10 mouse cellular contexts compared by ENCODE assay signal in the genomic region with DNA sequence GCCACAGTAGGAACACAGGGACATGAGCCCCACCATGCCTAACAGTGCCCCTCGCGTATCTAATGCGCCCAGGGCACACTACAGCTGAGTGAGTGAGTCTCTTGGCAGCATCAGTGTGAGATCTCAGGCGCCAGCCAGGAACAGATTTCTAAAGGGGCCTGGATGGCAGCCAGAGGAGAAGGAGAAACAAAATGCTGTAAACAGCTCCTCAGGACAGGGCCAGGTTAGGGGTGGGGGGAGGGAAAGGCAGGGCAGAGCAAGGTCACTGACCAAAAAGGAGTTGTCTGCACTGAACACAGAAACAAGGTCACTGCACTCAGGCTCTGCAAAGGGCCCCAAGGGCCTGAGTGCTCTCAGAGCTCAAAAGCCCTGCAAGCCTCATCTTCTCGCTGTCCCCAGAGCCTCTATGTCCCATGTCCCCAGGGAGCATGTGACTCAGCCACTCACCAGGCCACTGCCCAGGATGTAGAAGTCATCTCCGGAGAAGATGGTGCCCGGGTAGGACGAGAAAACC. TPM values are rescaled to one million over a fixed set of nuclear protein-coding genes. Genes with fewer than 3 reads are reported as not detected.
A peak's percentile ranks its signal among the peaks of the same experiment; 100 is the strongest.
DNase-seq lines count a peak whose midpoint lies in the region; ATAC-seq and TF ChIP-seq lines count a peak whose summit lies in the region.
"Had no signal": no experiment of that assay in that cellular context is flagged by ENCODE, and none has a peak within 500 bp of the region (broad histone marks: within the 10 kb centered on the region; RNA-seq: fewer than 3 reads in every experiment).

No protein-coding gene starts in this region.

- peaks cover 12% of the 10 kb centered on the region for H3K4me1 ChIP-seq in forebrain, embryonic 13.5 days
- H3K4me1 ChIP-seq in forebrain, embryonic 10.5 days: no peaks in the 10 kb centered on the region
- H3K4me1 ChIP-seq in lung, adult 2 months (ENCODE audit: control insufficient read depth, insufficient read depth, low read length): 0 out of 2 replicates have a peak, but pooled peaks cover 3% of the 10 kb centered on the region

- no peaks in the 10 kb centered on the region for H3K27me3 ChIP-seq in forebrain, embryonic 13.5 days
- H3K27me3 ChIP-seq in forebrain, embryonic 10.5 days (ENCODE audit: poor library complexity, severe bottlenecking): no peaks in the 10 kb centered on the region

- peaks cover 55% of the 10 kb centered on the region for H3K36me3 ChIP-seq in forebrain, embryonic 13.5 days (ENCODE audit: poor library complexity, severe bottlenecking)
- H3K36me3 ChIP-seq in forebrain, embryonic 10.5 days (replicated peaks): peaks cover 79% of the 10 kb centered on the region

- no peaks in the 10 kb centered on the region for H3K9me3 ChIP-seq in forebrain, embryonic 13.5 days (replicated peaks)
- no peaks in the 10 kb centered on the region for H3K9me3 ChIP-seq in forebrain, embryonic 10.5 days

- H3K9ac ChIP-seq in forebrain, embryonic 13.5 days: peak overlapping the region; percentile 26; the same call in 1 of the 2 replicates

- TF ChIP-seq POLR2A in lung, adult 2 months (IDR thresholded peaks at IDR 0.05; ENCODE audit: borderline replicate concordance, extremely low read depth, low read depth, low read length): no peak

- TF ChIP-seq CTCF in lung, adult 2 months (IDR thresholded peaks at IDR 0.05; ENCODE audit: insufficient read depth, low read length): no peak

- no peak for DNase-seq in forebrain, embryonic 10.5 days (ENCODE audit: extremely low spot score, low spot score)
- peak; percentile 47 for DNase-seq in lung, postnatal 10 days
- no peak for DNase-seq in lung, adult 2 months
- peak; percentile 79 to 80 for DNase-seq in cerebellum, postnatal 10 days
- peak; percentile 43 for DNase-seq in kidney, postnatal 10 days
- no peak for DNase-seq in frontal cortex, postnatal 25 days (ENCODE audit: low spot score in 2 of 2)

- no peak overlapping the region for H3K4me2 ChIP-seq in forebrain, embryonic 13.5 days

- H3K4me3 ChIP-seq in forebrain, embryonic 13.5 days: no peak overlapping the region
- no peak overlapping the region for H3K4me3 ChIP-seq in forebrain, embryonic 10.5 days
- H3K4me3 ChIP-seq in lung, adult 2 months (replicated peaks; ENCODE audit: extremely low read depth, low read depth, low read length): no peak overlapping the region

- 62% methylated on average over 8 of the region's 8 CpGs for WGBS in forebrain, embryonic 13.5 days
- 89% methylated on average over 8 of the region's 8 CpGs for WGBS in forebrain, embryonic 10.5 days
- 36% methylated on average over 8 of the region's 8 CpGs for WGBS in lung, adult 2 months

- peak overlapping the region; percentile 57 for H3K27ac ChIP-seq in forebrain, embryonic 13.5 days
- no peak overlapping the region for H3K27ac ChIP-seq in forebrain, embryonic 10.5 days

- ATAC-seq in forebrain, embryonic 13.5 days: peak; percentile 61
- ATAC-seq in megakaryocyte, adult 5-6 weeks (ENCODE audit: poor library complexity, severe bottlenecking): no peak

RNA-seq across cellular contexts. Expression of a gene that starts 12.7 kb away (rescaled TPM):
- polyA plus RNA-seq in forebrain, embryonic 13.5 days (2015; fragmentation: Nextera tagmentation; extraction: Ambion mirVana): 22.8 and 22.9 TPM in 2 replicates
- 33.0 and 35.5 TPM in 2 replicates for polyA plus RNA-seq in forebrain, embryonic 10.5 days (2016; fragmentation: Nextera tagmentation; extraction: Ambion mirVana)
- polyA plus RNA-seq in lung, adult 2 months (2012; rRNA removed): 40.0 and 42.7 TPM in 2 replicates
- total RNA-seq in megakaryocyte, adult 5-6 weeks (2015): 7.8 and 10.5 TPM in 2 replicates
- 7.9 and 10.2 TPM in 2 replicates for total RNA-seq in megakaryocyte, adult 5-6 weeks (2017)

RNA-seq across cellular contexts. Expression of a gene that starts 14.4 kb away (rescaled TPM):
- not detected in 2 replicates for polyA plus RNA-seq in forebrain, embryonic 13.5 days (2015; fragmentation: Nextera tagmentation; extraction: Ambion mirVana)
- not detected in 2 replicates for polyA plus RNA-seq in forebrain, embryonic 10.5 days (2016; fragmentation: Nextera tagmentation; extraction: Ambion mirVana)
- 0.65 and 0.70 TPM in 2 replicates for polyA plus RNA-seq in lung, adult 2 months (2012; rRNA removed)
- not detected in 2 replicates for total RNA-seq in megakaryocyte, adult 5-6 weeks (2015)
- total RNA-seq in megakaryocyte, adult 5-6 weeks (2017): not detected in 2 replicates
- polyA plus RNA-seq: embryonic facial prominence, embryonic 11.5 days had no signal

RNA-seq across cellular contexts. Expression of a gene that starts 18.1 kb away (rescaled TPM):
- polyA plus RNA-seq in forebrain, embryonic 13.5 days (2015; fragmentation: Nextera tagmentation; extraction: Ambion mirVana): 4.8 and 5.1 TPM in 2 replicates
- 9.3 and 10.2 TPM in 2 replicates for polyA plus RNA-seq in forebrain, embryonic 10.5 days (2016; fragmentation: Nextera tagmentation; extraction: Ambion mirVana)
- 2.1 and 2.3 TPM in 2 replicates for polyA plus RNA-seq in lung, adult 2 months (2012; rRNA removed)
- total RNA-seq in megakaryocyte, adult 5-6 weeks (2015): 0.49 TPM in 1 of 2 replicates, not detected in the other
- 0.55 and 0.61 TPM in 2 replicates for total RNA-seq in megakaryocyte, adult 5-6 weeks (2017)

RNA-seq across cellular contexts. Expression of a gene that starts 20.2 kb away (rescaled TPM):
- 2.1 and 2.5 TPM in 2 replicates for polyA plus RNA-seq in forebrain, embryonic 13.5 days (2015; fragmentation: Nextera tagmentation; extraction: Ambion mirVana)
- 3.7 and 4.4 TPM in 2 replicates for polyA plus RNA-seq in forebrain, embryonic 10.5 days (2016; fragmentation: Nextera tagmentation; extraction: Ambion mirVana)
- polyA plus RNA-seq in lung, adult 2 months (2012; rRNA removed): 37.0 and 40.0 TPM in 2 replicates
- 31.7 and 36.8 TPM in 2 replicates for total RNA-seq in megakaryocyte, adult 5-6 weeks (2015)
- 44.1 and 60.5 TPM in 2 replicates for total RNA-seq in megakaryocyte, adult 5-6 weeks (2017)

RNA-seq across cellular contexts. Expression of a gene that starts 59.2 kb away (rescaled TPM):
- 9.6 and 16.0 TPM in 2 replicates for polyA plus RNA-seq in forebrain, embryonic 13.5 days (2015; fragmentation: Nextera tagmentation; extraction: Ambion mirVana)
- polyA plus RNA-seq in forebrain, embryonic 10.5 days (2016; fragmentation: Nextera tagmentation; extraction: Ambion mirVana): 21.3 and 24.8 TPM in 2 replicates
- not detected in 2 replicates for polyA plus RNA-seq in lung, adult 2 months (2012; rRNA removed)
- total RNA-seq in megakaryocyte, adult 5-6 weeks (2015): not detected in 2 replicates
- total RNA-seq in megakaryocyte, adult 5-6 weeks (2017): not detected in 2 replicates
- total RNA-seq: layer of hippocampus, postnatal 25 days had no signal

Comparison
In these comparisons a context has a peak if more than half of its experiments do, and no peak if none do; other contexts are left out.
1. DNase-seq: peak in lung, postnatal 10 days (single experiment), cerebellum, postnatal 10 days (2 of 2) and kidney, postnatal 10 days (single experiment); none in forebrain, embryonic 10.5 days (single experiment), lung, adult 2 months (single experiment) and frontal cortex, postnatal 25 days (0 of 2).